15 mouse cellular contexts compared by ENCODE assay signal in genomic region chr12:57842813-57843212, GRCm38 (mm10).
"Had no signal": no experiment of that assay in that cellular context is flagged by ENCODE, and none has a peak within 500 bp of the region (broad histone marks: within the 10 kb centered on the region; RNA-seq: fewer than 3 reads in every experiment).

No protein-coding gene starts in this region.

- DNase-seq: kidney, adult 8-10 months; kidney, postnatal 36 days; layer of hippocampus, adult 9-11 months; layer of hippocampus, postnatal 36 days; liver; lung, adult 2 months; right cerebral cortex, postnatal 4 days; spleen, adult 18-20 months; thymus, adult 18-20 months; thymus, postnatal 14 days had no signal

- H3K27me3 ChIP-seq: intestine, embryonic 15.5 days; limb, embryonic 12.5 days; liver, embryonic 15.5 days; midbrain, embryonic 13.5 days had no signal

- H3K4me3 ChIP-seq: intestine, embryonic 15.5 days; limb, embryonic 12.5 days; liver, embryonic 15.5 days; midbrain, embryonic 13.5 days had no signal

- H3K4me1 ChIP-seq: intestine, embryonic 15.5 days; limb, embryonic 12.5 days; liver, embryonic 15.5 days; midbrain, embryonic 13.5 days had no signal

- H3K9ac ChIP-seq: intestine, embryonic 15.5 days; limb, embryonic 12.5 days; liver, embryonic 15.5 days; midbrain, embryonic 13.5 days had no signal

- H3K9me3 ChIP-seq: intestine, embryonic 15.5 days; limb, embryonic 12.5 days; liver, embryonic 15.5 days; midbrain, embryonic 13.5 days had no signal

- H3K36me3 ChIP-seq: intestine, embryonic 15.5 days; limb, embryonic 12.5 days; liver, embryonic 15.5 days; midbrain, embryonic 13.5 days had no signal

- ATAC-seq: intestine, embryonic 15.5 days; midbrain, embryonic 13.5 days had no signal

- H3K27ac ChIP-seq: intestine, embryonic 15.5 days; kidney, postnatal 0 days; limb, embryonic 12.5 days; liver, embryonic 15.5 days; midbrain, embryonic 13.5 days had no signal

- H3K4me2 ChIP-seq: intestine, embryonic 15.5 days; limb, embryonic 12.5 days; liver, embryonic 15.5 days; midbrain, embryonic 13.5 days had no signal
